Mouse (Mus musculus): Measurements from ENCODE around the gene Lgsn.

- no peak for TF ChIP-seq POLR2A (IDR thresholded peaks at IDR 0.05; ENCODE audit: borderline replicate concordance, insufficient read depth, low read length)
- TF ChIP-seq CTCF (IDR thresholded peaks at IDR 0.05; ENCODE audit: borderline replicate concordance, insufficient read depth, low read depth, low read length), result no peak
These were observed 20.8 kb downstream of the Lgsn start for GRCm38 (mm10) chr1:31196959-31197358.
